ENCODE assay signal across 8 mouse cellular contexts in genomic region chr9:96028818-96029217, GRCm38 (mm10).
DNase-seq lines count a peak whose midpoint lies in the region; ATAC-seq and TF ChIP-seq lines count a peak whose summit lies in the region.

No protein-coding gene starts in this region.

- no peaks in the 10 kb centered on the region for H3K9me3 ChIP-seq in heart, embryonic 12.5 days (replicated peaks)
- H3K9me3 ChIP-seq in hindbrain, postnatal 0 days (ENCODE audit: low read length): no peaks in the 10 kb centered on the region

- TF ChIP-seq POLR2A in brain, embryonic 14.5 days (IDR thresholded peaks at IDR 0.05; ENCODE audit: borderline replicate concordance, extremely low read depth, insufficient read depth, insufficient read length, poor library complexity, severe bottlenecking): no peak
- no peak for TF ChIP-seq POLR2A in testis, adult 2 months (IDR thresholded peaks at IDR 0.05; ENCODE audit: control insufficient read depth, low read depth, low read length)

- H3K27me3 ChIP-seq in heart, embryonic 12.5 days (replicated peaks): no peaks in the 10 kb centered on the region
- H3K27me3 ChIP-seq in hindbrain, postnatal 0 days (ENCODE audit: insufficient read depth, low read length): no peaks in the 10 kb centered on the region
- no peaks in the 10 kb centered on the region for H3K27me3 ChIP-seq in testis, adult 2 months (ENCODE audit: control insufficient read depth, insufficient read depth, low read length)

- ATAC-seq in heart, embryonic 12.5 days (ENCODE audit: insufficient number of reproducible peaks, low FRiP score): no peak
- no peak for ATAC-seq in hindbrain, postnatal 0 days

- no peak overlapping the region for H3K27ac ChIP-seq in heart, embryonic 12.5 days (ENCODE audit: poor library complexity, severe bottlenecking)
- H3K27ac ChIP-seq in hindbrain, postnatal 0 days: no peak overlapping the region
- H3K27ac ChIP-seq in testis, adult 2 months (ENCODE audit: control insufficient read depth, insufficient read depth, low read depth, low read length): no peak overlapping the region

- H3K4me2 ChIP-seq in heart, embryonic 12.5 days: no peak overlapping the region
- no peak overlapping the region for H3K4me2 ChIP-seq in hindbrain, postnatal 0 days (ENCODE audit: low read depth, low read length)

- H3K4me3 ChIP-seq in heart, embryonic 12.5 days: no peak overlapping the region
- H3K4me3 ChIP-seq in hindbrain, postnatal 0 days (ENCODE audit: low read length): no peak overlapping the region
- H3K4me3 ChIP-seq in testis, adult 2 months (ENCODE audit: control insufficient read depth, low read depth, low read length): no peak overlapping the region

- peak; percentile 7 to 56 for DNase-seq in heart, adult 18-20 months
- DNase-seq in right cerebral cortex, adult 2 months (ENCODE audit: low spot score in 2 of 2): peak; percentile 27 to 42
- no peak for DNase-seq in right cerebral cortex, postnatal 36 days (ENCODE audit: low spot score in 2 of 2)
- DNase-seq in brain, embryonic 14.5 days (ENCODE audit: low read depth): peak; percentile 62
- peak; percentile 55 for DNase-seq in hindbrain, postnatal 0 days (ENCODE audit: low spot score)
- peak; percentile 11 for DNase-seq in lung, postnatal 25 days (ENCODE audit: low spot score)

- TF ChIP-seq CTCF in brain, embryonic 14.5 days (IDR thresholded peaks at IDR 0.05; ENCODE audit: borderline replicate concordance, extremely low read depth, insufficient read depth, insufficient read length): peak; percentile 69; the same call in 1 of the 2 replicates
- TF ChIP-seq CTCF in hindbrain, postnatal 0 days (IDR thresholded peaks at IDR 0.05; ENCODE audit: low read depth): peak; percentile 69
- TF ChIP-seq CTCF in testis, adult 2 months (IDR thresholded peaks at IDR 0.05; ENCODE audit: control insufficient read depth, insufficient read depth, insufficient replicate concordance, low read depth, low read length): peak; percentile 17; the same call in 1 of the 2 replicates

- no peaks in the 10 kb centered on the region for H3K4me1 ChIP-seq in heart, embryonic 12.5 days (replicated peaks)
- no peaks in the 10 kb centered on the region for H3K4me1 ChIP-seq in hindbrain, postnatal 0 days (ENCODE audit: insufficient read depth, low read length)
- no peaks in the 10 kb centered on the region for H3K4me1 ChIP-seq in testis, adult 2 months (ENCODE audit: control insufficient read depth, insufficient read depth, low read length)

- peaks cover 79% of the 10 kb centered on the region for H3K36me3 ChIP-seq in heart, embryonic 12.5 days
- peaks cover 61% of the 10 kb centered on the region for H3K36me3 ChIP-seq in hindbrain, postnatal 0 days (ENCODE audit: insufficient read depth, low read length)
- H3K36me3 ChIP-seq in testis, adult 2 months (ENCODE audit: control insufficient read depth, insufficient read depth, low read length): no peaks in the 10 kb centered on the region; the same call in none of the 2 replicates

- H3K9ac ChIP-seq in heart, embryonic 12.5 days: no peak overlapping the region
- H3K9ac ChIP-seq in hindbrain, postnatal 0 days (replicated peaks; ENCODE audit: low read length): no peak overlapping the region

- WGBS in heart, embryonic 12.5 days: 46% methylated on average over 1 of the region's 1 CpGs
- 46% methylated on average over 1 of the region's 1 CpGs for WGBS in hindbrain, postnatal 0 days

Comparison
In these comparisons a context has a peak if more than half of its experiments do, and no peak if none do; other contexts are left out.
1. DNase-seq: peak in heart, adult 18-20 months (2 of 2), right cerebral cortex, adult 2 months (2 of 2), brain, embryonic 14.5 days (single experiment), hindbrain, postnatal 0 days (single experiment) and lung, postnatal 25 days (single experiment); none in right cerebral cortex, postnatal 36 days (0 of 2).
2. CTCF ChIP-seq: peak in every context shown above with its lines; median percentile 69 in brain, embryonic 14.5 days; 69 in hindbrain, postnatal 0 days; 17 in testis, adult 2 months.